Mouse (Mus musculus): ENCODE measurements around the gene Rnf182. TPM values are rescaled to one million over a fixed set of nuclear protein-coding genes. Genes with fewer than 3 reads are reported as not detected.

The Rnf182 gene
- total RNA-seq (2015) (not detected in 2 replicates), total RNA-seq (2017) (not detected in 2 replicates)

- ATAC-seq (ENCODE audit: poor library complexity, severe bottlenecking): no peak
Measured at GRCm38 (mm10) chr13:43615577-43616254, at the start of gene Rnf182. Rnf182 (plus strand) TSS chr13:43615710.

- no peak for ATAC-seq (ENCODE audit: poor library complexity, severe bottlenecking)
Measured at GRCm38 (mm10) chr13:43566184-43566583, 49.3 kb upstream of the Rnf182 start.

- ATAC-seq (ENCODE audit: poor library complexity, severe bottlenecking): no peak
Measured at GRCm38 (mm10) chr13:43567141-43567891, 48.2 kb upstream of the Rnf182 start.

GRCm38 (mm10) chr13:43573979-43574378, 41.5 kb upstream of the Rnf182 start:
- ATAC-seq (ENCODE audit: poor library complexity, severe bottlenecking): no peak

- no peak for ATAC-seq (ENCODE audit: poor library complexity, severe bottlenecking)
Measured at GRCm38 (mm10) chr13:43575431-43575830, 40.1 kb upstream of the Rnf182 start.

- no peak for ATAC-seq (ENCODE audit: poor library complexity, severe bottlenecking)
Measured at GRCm38 (mm10) chr13:43577254-43577653, 38.3 kb upstream of the Rnf182 start.

- ATAC-seq (ENCODE audit: poor library complexity, severe bottlenecking): no peak
Measured at GRCm38 (mm10) chr13:43577766-43578165, 37.7 kb upstream of the Rnf182 start.

DNA sequence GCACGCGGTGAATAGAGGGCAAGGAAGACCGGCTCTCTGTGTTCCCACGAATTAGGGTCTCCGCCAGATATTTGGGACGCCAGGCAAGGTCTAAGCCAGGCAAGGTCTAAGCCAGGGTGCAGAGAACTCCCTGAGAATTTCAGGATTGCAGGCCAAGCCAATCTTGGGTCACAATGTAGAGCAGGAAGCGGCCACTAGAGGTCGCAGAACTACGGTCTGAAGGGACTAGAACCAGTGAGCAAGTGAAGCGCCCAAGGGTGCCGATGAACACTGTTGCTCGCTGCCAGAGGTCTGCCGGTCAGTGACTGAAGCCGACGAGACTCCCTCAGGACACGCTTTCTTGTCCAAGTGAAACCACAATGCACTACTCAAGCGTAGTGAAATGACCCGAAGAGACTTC, 35.8 kb upstream of the Rnf182 start:
- peak; percentile 66 for ATAC-seq (ENCODE audit: poor library complexity, severe bottlenecking)

- no peak for ATAC-seq (ENCODE audit: poor library complexity, severe bottlenecking)
Measured at GRCm38 (mm10) chr13:43580661-43581060, 34.8 kb upstream of the Rnf182 start.

DNA sequence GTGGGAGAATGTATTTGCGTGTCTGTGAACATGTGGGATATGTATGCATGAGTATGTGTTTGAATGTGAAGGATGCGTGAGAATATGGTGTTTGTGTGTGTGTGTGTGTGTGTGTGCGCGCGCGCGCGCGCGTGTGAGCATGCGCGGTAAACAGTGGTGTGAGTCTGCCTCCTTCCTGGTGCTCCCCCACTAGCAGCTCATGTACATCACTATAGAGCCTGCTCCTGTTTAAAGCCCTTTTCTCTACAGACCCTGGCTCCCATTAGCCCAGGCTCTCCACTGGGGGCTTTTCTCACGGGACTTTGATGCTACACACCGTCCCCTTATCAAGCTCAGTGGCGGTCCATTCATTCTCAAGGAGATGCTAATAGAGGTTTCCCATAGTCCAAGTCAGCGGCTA, 32.5 kb upstream of the Rnf182 start:
- no peak for ATAC-seq (ENCODE audit: poor library complexity, severe bottlenecking)

DNA sequence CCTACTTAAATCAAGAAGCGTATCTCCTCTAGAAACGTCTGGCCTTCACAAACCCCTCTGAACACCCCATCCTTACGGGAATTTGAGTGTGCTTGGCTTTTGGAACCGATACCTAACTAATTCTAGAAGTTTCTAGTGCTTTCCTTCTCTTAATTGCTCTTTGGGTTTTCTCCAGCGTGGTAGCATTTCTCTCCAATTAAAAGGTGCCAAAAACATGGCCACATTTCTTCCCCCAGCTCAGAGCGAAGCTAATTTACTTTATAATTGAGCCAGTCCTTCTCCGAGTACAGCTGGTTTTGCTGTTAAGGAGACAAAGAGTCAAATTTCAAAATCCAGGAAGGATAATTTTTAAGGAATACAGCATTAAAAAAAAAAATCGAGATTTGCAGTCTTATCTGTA, 32.0 kb upstream of the Rnf182 start:
- ATAC-seq (ENCODE audit: poor library complexity, severe bottlenecking): no peak

DNA sequence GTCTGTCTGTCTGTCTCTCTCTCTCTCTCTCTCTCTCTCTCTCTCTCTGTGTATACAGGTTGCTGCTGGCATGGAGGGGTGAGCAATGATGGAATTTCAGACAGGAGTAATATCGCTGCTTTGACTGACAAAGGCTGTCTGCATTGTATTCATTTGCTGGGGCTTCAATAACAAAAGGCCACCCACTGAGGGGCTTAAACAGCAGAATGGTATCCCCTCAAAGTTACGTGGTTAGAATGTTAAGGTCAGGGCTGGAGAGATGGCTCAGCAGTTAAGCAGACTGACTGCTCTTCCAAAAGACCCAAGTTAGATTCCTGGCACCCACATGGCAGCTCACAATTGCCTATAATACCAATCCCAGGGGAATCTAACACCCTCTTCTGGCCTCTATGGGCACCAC, 30.2 kb upstream of the Rnf182 start:
- ATAC-seq (ENCODE audit: poor library complexity, severe bottlenecking): no peak

- no peak for ATAC-seq (ENCODE audit: poor library complexity, severe bottlenecking)
Measured at GRCm38 (mm10) chr13:43586966-43587365, 28.5 kb upstream of the Rnf182 start.

- ATAC-seq (ENCODE audit: poor library complexity, severe bottlenecking): no peak
Measured at GRCm38 (mm10) chr13:43587844-43588840, 27.4 kb upstream of the Rnf182 start.

DNA sequence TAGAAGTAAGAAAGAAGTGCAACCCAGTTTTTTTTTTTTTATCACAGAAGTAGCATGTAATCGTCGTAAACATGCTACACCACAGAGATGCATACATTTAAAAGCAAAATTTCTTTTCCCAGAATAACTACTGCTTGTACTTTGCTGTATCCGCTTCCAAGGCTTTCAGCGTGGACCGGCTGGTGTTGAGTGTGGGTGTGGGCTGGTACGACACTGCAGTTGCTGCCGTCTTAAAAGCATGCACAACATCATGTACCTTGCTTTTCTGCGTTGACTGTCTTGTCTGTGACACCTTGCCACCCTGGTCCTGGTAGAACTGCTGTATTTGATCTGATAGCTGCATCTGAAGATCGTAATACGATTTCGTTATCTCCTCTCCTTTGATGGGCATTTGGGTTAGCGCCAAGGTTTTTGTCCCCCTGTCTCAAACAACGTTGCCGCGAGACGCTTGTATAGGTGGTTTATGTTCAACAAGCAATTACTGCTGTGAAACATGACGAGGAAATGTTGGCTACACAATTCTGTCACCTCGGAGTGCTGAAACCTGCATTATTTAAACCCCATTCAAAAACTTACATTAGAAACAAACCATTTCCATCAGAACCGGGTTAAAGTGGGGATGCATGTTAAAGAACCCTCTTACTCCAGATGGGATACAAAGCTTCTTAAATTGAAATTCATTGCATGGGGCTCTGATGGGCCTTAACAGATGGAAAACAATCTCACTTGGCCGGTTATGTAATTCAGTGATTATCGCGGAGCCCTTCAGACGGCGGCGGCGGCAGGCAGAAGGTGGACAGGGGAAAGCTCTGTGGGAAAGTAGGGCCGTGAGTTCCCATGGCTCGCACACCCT, 23.5 kb upstream of the Rnf182 start:
- no peak for ATAC-seq (ENCODE audit: poor library complexity, severe bottlenecking)

DNA sequence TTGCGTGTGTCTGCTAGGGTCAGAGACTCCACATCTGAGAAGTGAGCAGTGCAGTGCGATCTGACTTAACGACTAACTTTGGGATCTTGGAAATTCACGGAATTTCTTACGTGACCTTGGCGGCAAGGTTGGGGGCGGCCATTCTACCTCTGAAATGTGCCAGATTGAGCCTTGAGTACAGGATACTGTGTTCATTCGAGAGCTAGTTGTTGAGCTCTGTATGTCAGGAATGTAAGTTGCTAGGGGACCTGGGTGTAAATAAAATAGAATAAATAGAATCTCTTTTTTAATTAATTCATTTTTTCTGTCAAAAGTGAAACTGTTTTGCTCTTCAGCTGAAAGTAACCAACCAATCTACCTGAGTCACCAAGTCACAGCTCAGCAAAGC, 22.8 kb upstream of the Rnf182 start:
- ATAC-seq (ENCODE audit: poor library complexity, severe bottlenecking): no peak

DNA sequence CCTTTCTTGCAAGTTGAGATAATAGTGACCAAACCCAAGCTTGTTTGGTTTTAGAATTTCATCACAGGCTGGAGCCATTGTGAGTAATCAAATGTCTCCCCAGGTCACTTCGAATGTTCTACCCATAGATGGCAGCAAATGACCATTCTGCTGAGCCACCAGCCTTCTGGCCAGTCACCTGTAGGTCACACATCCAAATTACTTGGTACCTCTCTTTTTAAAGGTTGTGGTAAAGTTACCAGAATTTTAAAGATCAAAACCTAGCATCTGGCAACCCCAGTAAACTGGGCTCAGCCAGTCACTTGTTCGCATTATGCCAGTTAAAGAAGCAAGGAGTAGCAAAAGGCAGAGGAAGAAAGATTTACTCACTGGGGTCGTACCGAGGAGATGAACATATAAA, 19.6 kb upstream of the Rnf182 start:
- ATAC-seq (ENCODE audit: poor library complexity, severe bottlenecking): peak; percentile 64

GRCm38 (mm10) chr13:43600967-43601366, 14.5 kb upstream of the Rnf182 start:
- ATAC-seq (ENCODE audit: poor library complexity, severe bottlenecking): no peak

DNA sequence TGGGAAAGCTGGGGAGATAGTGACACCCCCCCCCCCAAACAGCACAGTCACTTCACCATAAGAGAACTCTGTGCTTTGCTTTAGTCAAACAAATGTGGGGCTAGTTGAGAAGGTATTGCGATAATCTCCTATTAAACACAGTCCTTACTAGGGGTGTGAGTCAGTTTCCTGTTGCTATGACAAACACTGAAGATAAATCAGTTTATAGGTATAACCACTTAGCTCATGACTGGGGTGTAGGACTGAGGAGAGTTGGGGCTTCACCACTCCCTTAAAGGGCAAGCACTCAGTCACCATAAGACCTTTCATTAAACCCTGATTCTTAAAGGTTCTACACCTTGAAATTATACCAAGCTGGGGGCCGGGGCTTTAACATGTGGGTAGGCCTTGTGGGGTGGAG, 13.1 kb upstream of the Rnf182 start:
- ATAC-seq (ENCODE audit: poor library complexity, severe bottlenecking): no peak

DNA sequence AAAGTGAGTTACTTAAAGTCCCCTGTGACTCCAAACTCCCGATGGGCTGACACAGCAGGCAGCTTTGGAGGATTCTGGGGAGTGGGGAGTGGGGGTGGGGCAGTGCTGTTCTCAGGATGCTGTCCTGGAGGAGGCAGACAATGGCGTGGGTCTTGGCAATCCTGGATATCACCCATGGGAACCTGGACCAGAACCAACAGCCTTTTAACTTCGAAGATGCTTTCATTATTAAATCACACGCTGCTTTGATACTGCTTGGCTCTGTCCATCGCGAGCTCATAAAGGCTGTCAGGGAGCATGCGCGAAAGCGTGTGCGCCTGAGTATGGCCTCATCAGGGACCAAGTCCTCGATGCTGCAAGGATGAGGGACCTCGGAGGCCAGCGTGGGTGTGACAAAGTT, 12.5 kb upstream of the Rnf182 start:
- ATAC-seq (ENCODE audit: poor library complexity, severe bottlenecking): no peak
